Mouse (Mus musculus): ENCODE results near the gene 1700001C19Rik. TPM values are rescaled to one million over a fixed set of nuclear protein-coding genes. Genes with fewer than 3 reads are reported as not detected.

1700001C19Rik gene
- polyA plus RNA-seq, 1 experiment from 2014 or later, result 0.45 TPM

GRCm38 (mm10) chr17:47394223-47394869, 42.8 kb downstream of the 1700001C19Rik start:
- ATAC-seq (ENCODE audit: low FRiP score, low TSS enrichment), result no peak; the same call in 1 of the 2 replicates
- WGBS, result 24% methylated on average over 24 of the region's 24 CpGs

GRCm38 (mm10) chr17:47386649-47387048, 50.5 kb downstream of the 1700001C19Rik start:
- Histone ChIP-seq H3K27ac (replicated peaks) (no peak overlapping the region), H3K4me1 (replicated peaks; ENCODE audit: control insufficient read depth, insufficient read depth) (no peaks in the 10 kb centered on the region), H3K4me2 (replicated peaks; ENCODE audit: low read depth) (no peak overlapping the region), H3K9ac (ENCODE audit: low read length) (no peak overlapping the region), H3K27me3 (ENCODE audit: control insufficient read depth, insufficient read depth, low read length) (no peaks in the 10 kb centered on the region), H3K4me3 (ENCODE audit: low read depth, low read length) (no peak overlapping the region), H3K36me3 (ENCODE audit: control insufficient read depth, insufficient read depth, low read length) (no peaks in the 10 kb centered on the region), H3K9me3 (ENCODE audit: control insufficient read depth, low read length) (no peaks in the 10 kb centered on the region)
- WGBS, result 66% methylated on average over 4 of the region's 4 CpGs
- TF ChIP-seq CTCF (IDR thresholded peaks at IDR 0.05; ENCODE audit: low read depth), result peak; percentile 86
- no peak for TF ChIP-seq EP300 (optimal IDR thresholded peaks at IDR 0.05)
- DNase-seq (ENCODE audit: low spot score) (peak; percentile 73), ATAC-seq (ENCODE audit: low FRiP score, low TSS enrichment) (no peak)

More at GRCm38 (mm10) chr17:47394223-47394869, 42.8 kb downstream of the 1700001C19Rik start:
- Histone ChIP-seq H3K4me1 (replicated peaks; ENCODE audit: control insufficient read depth, insufficient read depth) (peaks cover 2% of the 10 kb centered on the region; the same call in 1 of the 2 replicates), H3K36me3 (ENCODE audit: control insufficient read depth, insufficient read depth, low read length) (no peaks in the 10 kb centered on the region), H3K9me3 (ENCODE audit: control insufficient read depth, low read length) (no peaks in the 10 kb centered on the region), H3K4me3 (ENCODE audit: low read depth, low read length) (peak overlapping the region; percentile 34; the same call in 1 of the 2 replicates), H3K9ac (ENCODE audit: low read length) (peak overlapping the region; percentile 48; the same call in 1 of the 2 replicates), H3K27ac (replicated peaks) (no peak overlapping the region), H3K4me2 (replicated peaks; ENCODE audit: low read depth) (peak overlapping the region; percentile 62), H3K27me3 (ENCODE audit: control insufficient read depth, insufficient read depth, low read length) (0 out of 2 replicates have a peak, but pooled peaks cover 2% of the 10 kb centered on the region)
- peak; percentile 34 for DNase-seq (ENCODE audit: low spot score)
- TF ChIP-seq EP300 (optimal IDR thresholded peaks at IDR 0.05), result no peak
- TF ChIP-seq CTCF (IDR thresholded peaks at IDR 0.05; ENCODE audit: low read depth), result no peak

DNA sequence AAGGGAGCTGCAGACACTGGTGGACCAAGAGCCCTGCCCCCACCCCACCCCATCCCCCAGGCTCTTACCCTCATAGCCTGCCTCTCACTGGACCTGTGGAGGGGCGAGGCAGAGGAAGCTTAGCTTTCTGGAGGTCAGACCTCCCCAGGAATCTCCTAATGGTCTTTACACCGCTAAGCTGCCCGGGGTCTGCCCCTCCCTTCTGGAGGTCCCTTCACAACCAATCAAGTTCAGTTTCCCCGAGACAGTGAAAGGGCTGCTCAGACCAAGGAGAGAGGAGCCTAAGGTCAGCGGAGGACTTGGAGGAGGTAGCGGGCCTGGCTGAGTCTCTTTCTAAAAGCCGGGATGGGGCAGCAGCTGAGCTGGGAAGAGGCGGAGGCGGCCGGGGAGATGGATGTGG, 52.0 kb downstream of the 1700001C19Rik start, which contains the start of gene Guca1b:
Gene Guca1b, plus strand, starts transcription at position 249 of the 400 bp plus-strand sequence.
- Histone ChIP-seq H3K36me3 (ENCODE audit: control insufficient read depth, insufficient read depth, low read length) (no peaks in the 10 kb centered on the region), H3K4me2 (replicated peaks; ENCODE audit: low read depth) (no peak within 1 kb of the TSS), H3K27me3 (ENCODE audit: control insufficient read depth, insufficient read depth, low read length) (no peaks in the 10 kb centered on the region), H3K9me3 (ENCODE audit: control insufficient read depth, low read length) (no peaks in the 10 kb centered on the region), H3K27ac (replicated peaks) (no peak within 1 kb of the TSS), H3K9ac (ENCODE audit: low read length) (no peak within 1 kb of the TSS), H3K4me1 (replicated peaks; ENCODE audit: control insufficient read depth, insufficient read depth) (no peaks in the 10 kb centered on the region), H3K4me3 (ENCODE audit: low read depth, low read length) (no peak within 1 kb of the TSS)
- 40% methylated on average over 10 of the region's 10 CpGs for WGBS
- ATAC-seq (ENCODE audit: low FRiP score, low TSS enrichment) (no peak), DNase-seq (ENCODE audit: low spot score) (no peak)
- TF ChIP-seq CTCF (IDR thresholded peaks at IDR 0.05; ENCODE audit: low read depth), result no peak

GRCm38 (mm10) chr17:47384064-47384463, 53.1 kb downstream of the 1700001C19Rik start:
- Histone ChIP-seq H3K4me1 (replicated peaks; ENCODE audit: control insufficient read depth, insufficient read depth) (no peaks in the 10 kb centered on the region), H3K4me3 (ENCODE audit: low read depth, low read length) (no peak overlapping the region), H3K27ac (replicated peaks) (no peak overlapping the region), H3K9me3 (ENCODE audit: control insufficient read depth, low read length) (no peaks in the 10 kb centered on the region), H3K4me2 (replicated peaks; ENCODE audit: low read depth) (no peak overlapping the region), H3K27me3 (ENCODE audit: control insufficient read depth, insufficient read depth, low read length) (no peaks in the 10 kb centered on the region), H3K36me3 (ENCODE audit: control insufficient read depth, insufficient read depth, low read length) (no peaks in the 10 kb centered on the region), H3K9ac (ENCODE audit: low read length) (no peak overlapping the region)
- ATAC-seq (ENCODE audit: low FRiP score, low TSS enrichment) (no peak), DNase-seq (ENCODE audit: low spot score) (no peak)
- 89% methylated on average over 3 of the region's 3 CpGs for WGBS
- no peak for TF ChIP-seq EP300 (optimal IDR thresholded peaks at IDR 0.05)
- TF ChIP-seq CTCF (IDR thresholded peaks at IDR 0.05; ENCODE audit: low read depth), result peak; percentile 42

DNA sequence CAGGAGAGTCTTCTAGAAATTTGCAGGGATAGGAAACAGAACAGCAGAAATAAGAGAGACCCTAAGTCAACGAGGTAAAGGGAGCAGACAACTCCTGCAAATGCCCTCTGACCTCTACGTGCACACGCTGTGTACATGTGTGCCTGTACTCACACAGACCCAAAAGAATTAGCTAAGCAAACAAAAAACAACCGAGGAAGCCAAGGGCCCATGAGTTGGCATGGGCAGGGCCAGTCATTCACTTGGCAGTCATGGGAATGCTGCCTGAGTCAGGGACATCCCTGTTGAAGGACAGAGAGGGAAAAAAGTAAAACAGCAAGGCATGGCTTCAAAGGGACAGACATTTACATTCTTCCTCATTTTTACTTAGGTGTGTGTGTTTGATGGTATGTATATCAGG, 53.9 kb downstream of the 1700001C19Rik start:
- ATAC-seq (ENCODE audit: low FRiP score, low TSS enrichment), result peak; percentile 49; the same call in 1 of the 2 replicates
- 65% methylated on average over 4 of the region's 4 CpGs for WGBS
- no peak overlapping the region for H3K4me3 ChIP-seq (ENCODE audit: low read depth, low read length)

GRCm38 (mm10) chr17:47381917-47382316, 55.3 kb downstream of the 1700001C19Rik start:
- H3K27ac ChIP-seq (replicated peaks), result no peak overlapping the region
- H3K9ac ChIP-seq (ENCODE audit: low read length), result no peak overlapping the region
- WGBS, result 85% methylated on average over 11 of the region's 11 CpGs
- H3K36me3 ChIP-seq (ENCODE audit: control insufficient read depth, insufficient read depth, low read length), result peaks cover 4% of the 10 kb centered on the region; the same call in 1 of the 2 replicates
- H3K4me3 ChIP-seq (ENCODE audit: low read depth, low read length), result no peak overlapping the region
- no peak overlapping the region for H3K4me2 ChIP-seq (replicated peaks; ENCODE audit: low read depth)
- H3K9me3 ChIP-seq (ENCODE audit: control insufficient read depth, low read length), result no peaks in the 10 kb centered on the region
- H3K27me3 ChIP-seq (ENCODE audit: control insufficient read depth, insufficient read depth, low read length), result no peaks in the 10 kb centered on the region
- no peak for ATAC-seq (ENCODE audit: low FRiP score, low TSS enrichment)
- H3K4me1 ChIP-seq (replicated peaks; ENCODE audit: control insufficient read depth, insufficient read depth), result no peaks in the 10 kb centered on the region
- DNase-seq (ENCODE audit: low spot score), result no peak
- TF ChIP-seq EP300 (optimal IDR thresholded peaks at IDR 0.05) (no peak), CTCF (IDR thresholded peaks at IDR 0.05; ENCODE audit: low read depth) (no peak)

More for the DNA sequence above, 53.9 kb downstream of the 1700001C19Rik start:
- Histone ChIP-seq H3K36me3 (ENCODE audit: control insufficient read depth, insufficient read depth, low read length) (no peaks in the 10 kb centered on the region), H3K27me3 (ENCODE audit: control insufficient read depth, insufficient read depth, low read length) (no peaks in the 10 kb centered on the region), H3K4me1 (replicated peaks; ENCODE audit: control insufficient read depth, insufficient read depth) (no peaks in the 10 kb centered on the region), H3K9me3 (ENCODE audit: control insufficient read depth, low read length) (no peaks in the 10 kb centered on the region), H3K27ac (replicated peaks) (no peak overlapping the region), H3K4me2 (replicated peaks; ENCODE audit: low read depth) (no peak overlapping the region), H3K9ac (ENCODE audit: low read length) (no peak overlapping the region)
- TF ChIP-seq CTCF (IDR thresholded peaks at IDR 0.05; ENCODE audit: low read depth) (no peak), EP300 (optimal IDR thresholded peaks at IDR 0.05) (no peak)
- peak; percentile 27 for DNase-seq (ENCODE audit: low spot score)
